Comparison of ENCODE assay signal across 13 mouse cellular contexts in the genomic region with DNA sequence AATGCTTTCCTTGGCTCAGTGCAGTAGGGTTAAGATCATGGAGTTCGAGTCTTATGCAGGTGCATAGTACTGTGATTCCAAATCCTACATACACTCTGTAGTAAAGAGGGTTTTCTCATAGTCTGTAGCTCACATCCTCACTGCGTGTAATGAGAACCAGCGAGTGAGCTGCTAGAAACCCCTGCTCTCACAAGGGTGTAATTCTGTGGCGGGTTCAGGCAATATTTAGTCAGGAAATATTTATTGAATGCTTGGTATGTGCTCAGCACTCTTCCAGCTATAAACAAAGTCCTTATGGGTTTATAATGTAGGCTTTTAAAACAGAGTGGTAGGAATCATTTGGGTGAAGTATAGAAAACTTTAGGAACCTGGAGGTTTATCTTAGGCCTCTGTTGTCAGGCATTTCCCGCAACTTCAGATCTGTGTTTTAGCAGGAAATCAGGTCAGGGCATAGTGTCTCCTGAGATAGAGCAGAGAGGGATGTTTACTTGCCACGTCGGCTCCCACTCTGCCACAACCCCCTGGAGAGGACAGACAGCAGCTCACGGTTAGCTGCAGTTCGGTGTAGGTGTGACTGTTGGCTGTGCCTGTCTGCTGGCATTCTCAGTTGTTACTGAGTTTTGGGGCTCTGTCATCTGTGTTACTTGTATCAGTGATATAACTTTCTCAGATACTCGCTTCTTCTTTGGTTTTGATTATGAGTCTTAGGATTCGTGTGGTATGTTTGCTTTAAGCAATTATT. TPM values are rescaled to one million over a fixed set of nuclear protein-coding genes. Genes with fewer than 3 reads are reported as not detected.
A peak's percentile ranks its signal among the peaks of the same experiment; 100 is the strongest.
DNase-seq lines count a peak whose midpoint lies in the region; ATAC-seq and TF ChIP-seq lines count a peak whose summit lies in the region.
"Had no signal": no experiment of that assay in that cellular context is flagged by ENCODE, and none has a peak within 500 bp of the region (broad histone marks: within the 10 kb centered on the region; RNA-seq: fewer than 3 reads in every experiment).

No protein-coding gene starts in this region.

- no peaks in the 10 kb centered on the region for H3K36me3 ChIP-seq in heart, embryonic 13.5 days
- no peaks in the 10 kb centered on the region for H3K36me3 ChIP-seq in lung, embryonic 14.5 days (ENCODE audit: insufficient read depth)
- H3K36me3 ChIP-seq in liver, postnatal 0 days (replicated peaks; ENCODE audit: insufficient read depth, low read length), result no peaks in the 10 kb centered on the region
- H3K36me3 ChIP-seq in midbrain, embryonic 16.5 days (ENCODE audit: control insufficient read depth, insufficient read depth, low read length), result no peaks in the 10 kb centered on the region

- H3K9ac ChIP-seq in heart, embryonic 13.5 days, result peak overlapping the region; percentile 66
- H3K9ac ChIP-seq in lung, embryonic 14.5 days, result no peak overlapping the region
- H3K9ac ChIP-seq in liver, postnatal 0 days (replicated peaks), result peak overlapping the region; percentile 4; the same call in 1 of the 2 replicates
- H3K9ac ChIP-seq in midbrain, embryonic 16.5 days (ENCODE audit: low read depth, low read length), result no peak overlapping the region
- H3K9ac ChIP-seq: liver, embryonic 14.5 days had no signal

- no peak overlapping the region for H3K4me3 ChIP-seq in heart, embryonic 13.5 days
- H3K4me3 ChIP-seq in lung, embryonic 14.5 days (ENCODE audit: low read depth, low read length), result no peak overlapping the region
- no peak overlapping the region for H3K4me3 ChIP-seq in embryonic fibroblast, embryonic 13.5 days (ENCODE audit: insufficient read depth, low read length)
- no peak overlapping the region for H3K4me3 ChIP-seq in liver, postnatal 0 days (ENCODE audit: low read depth, low read length)
- no peak overlapping the region for H3K4me3 ChIP-seq in midbrain, embryonic 16.5 days (ENCODE audit: low read depth, low read length)
- H3K4me3 ChIP-seq: erythroblast, embryonic 14.5 days had no signal

- H3K9me3 ChIP-seq in heart, embryonic 13.5 days, result no peaks in the 10 kb centered on the region
- no peaks in the 10 kb centered on the region for H3K9me3 ChIP-seq in lung, embryonic 14.5 days (ENCODE audit: low read depth, low read length)
- no peaks in the 10 kb centered on the region for H3K9me3 ChIP-seq in liver, postnatal 0 days (ENCODE audit: low read length)
- no peaks in the 10 kb centered on the region for H3K9me3 ChIP-seq in midbrain, embryonic 16.5 days (replicated peaks; ENCODE audit: control insufficient read depth, low read length, poor library complexity, severe bottlenecking)

- DNase-seq in heart, postnatal 36 days, result no peak
- peak; percentile 55 for DNase-seq in lung, embryonic 14.5 days
- DNase-seq in lung, postnatal 10 days, result no peak
- DNase-seq in liver, postnatal 0 days, result no peak
- DNase-seq in natural killer cell, adult 2 months (ENCODE audit: low spot score in 2 of 2), result no peak
- DNase-seq: adrenal gland, postnatal 36 days; cerebellum, adult 2 months; gastrocnemius, postnatal 36 days had no signal

- H3K27me3 ChIP-seq in heart, embryonic 13.5 days (replicated peaks), result no peaks in the 10 kb centered on the region
- no peaks in the 10 kb centered on the region for H3K27me3 ChIP-seq in lung, embryonic 14.5 days (ENCODE audit: insufficient read depth, low read length)
- no peaks in the 10 kb centered on the region for H3K27me3 ChIP-seq in liver, postnatal 0 days (ENCODE audit: insufficient read depth, low read length)
- H3K27me3 ChIP-seq in midbrain, embryonic 16.5 days (ENCODE audit: control insufficient read depth, insufficient read depth, low read depth, low read length), result no peaks in the 10 kb centered on the region

- 18% methylated on average over 11 of the region's 11 CpGs for WGBS in heart, embryonic 13.5 days
- 17% methylated on average over 11 of the region's 11 CpGs for WGBS in lung, embryonic 14.5 days
- 34% methylated on average over 11 of the region's 11 CpGs for WGBS in liver, postnatal 0 days (ENCODE audit: insufficient replicate concordance)
- WGBS in midbrain, embryonic 16.5 days, result 61% methylated on average over 11 of the region's 11 CpGs

- TF ChIP-seq POLR2A in embryonic fibroblast, embryonic 13.5 days (IDR thresholded peaks at IDR 0.05; ENCODE audit: low read depth, low read length), result no peak

- TF ChIP-seq EP300 in liver, postnatal 0 days (IDR thresholded peaks at IDR 0.05; ENCODE audit: low read depth), result no peak

- ATAC-seq in heart, embryonic 13.5 days (ENCODE audit: extremely low read depth, insufficient number of reproducible peaks, low FRiP score, low TSS enrichment), result no peak
- peak; percentile 69; the same call in 1 of the 2 replicates for ATAC-seq in lung, embryonic 14.5 days (ENCODE audit: insufficient read depth)
- ATAC-seq in liver, postnatal 0 days, result no peak
- no peak for ATAC-seq in midbrain, embryonic 16.5 days

- H3K27ac ChIP-seq in heart, embryonic 13.5 days (replicated peaks), result peak overlapping the region; percentile 72
- peak overlapping the region; percentile 76 for H3K27ac ChIP-seq in lung, embryonic 14.5 days (ENCODE audit: low read depth)
- H3K27ac ChIP-seq in embryonic fibroblast, embryonic 13.5 days (ENCODE audit: insufficient read depth, low read length), result peak overlapping the region; percentile 9; the same call in 1 of the 2 replicates
- peak overlapping the region; percentile 74 for H3K27ac ChIP-seq in liver, postnatal 0 days (ENCODE audit: low read depth)
- H3K27ac ChIP-seq in midbrain, embryonic 16.5 days (ENCODE audit: low read length), result no peak overlapping the region
- H3K27ac ChIP-seq: liver, embryonic 14.5 days had no signal

- peak overlapping the region; percentile 43 for H3K4me2 ChIP-seq in heart, embryonic 13.5 days
- peak overlapping the region; percentile 27 for H3K4me2 ChIP-seq in lung, embryonic 14.5 days
- H3K4me2 ChIP-seq in liver, postnatal 0 days (ENCODE audit: low read depth, low read length), result 0 out of 2 replicates have a peak overlapping the region, but pooled peaks have one; percentile 34
- no peak overlapping the region for H3K4me2 ChIP-seq in midbrain, embryonic 16.5 days (ENCODE audit: low read length)

- peaks cover 68% of the 10 kb centered on the region for H3K4me1 ChIP-seq in heart, embryonic 13.5 days
- peaks cover 25% of the 10 kb centered on the region for H3K4me1 ChIP-seq in lung, embryonic 14.5 days (ENCODE audit: insufficient read depth)
- peaks cover 3% of the 10 kb centered on the region for H3K4me1 ChIP-seq in embryonic fibroblast, embryonic 13.5 days (ENCODE audit: control insufficient read depth, insufficient read depth, low read length)
- peaks cover 17% of the 10 kb centered on the region for H3K4me1 ChIP-seq in liver, postnatal 0 days (ENCODE audit: insufficient read depth)
- H3K4me1 ChIP-seq in midbrain, embryonic 16.5 days (ENCODE audit: control insufficient read depth, insufficient read depth, low read length), result no peaks in the 10 kb centered on the region; the same call in 1 of the 2 replicates

- intact Hi-C loops in heart, postnatal 36 days (cut with DNase I), result no loop called here

- no peak for TF ChIP-seq CTCF in lung, embryonic 14.5 days (IDR thresholded peaks at IDR 0.05; ENCODE audit: low read depth)
- TF ChIP-seq CTCF in embryonic fibroblast, embryonic 13.5 days (IDR thresholded peaks at IDR 0.05; ENCODE audit: borderline replicate concordance, insufficient read depth, low read length), result no peak
- no peak for TF ChIP-seq CTCF in liver, postnatal 0 days (IDR thresholded peaks at IDR 0.05; ENCODE audit: low read depth)

RNA-seq across cellular contexts. Expression of a gene that starts 15.1 kb away (rescaled TPM):
- polyA plus RNA-seq in heart, embryonic 13.5 days (2015; fragmentation: Nextera tagmentation; extraction: Ambion mirVana), result 14.4 and 15.4 TPM in 2 replicates
- total RNA-seq in heart, postnatal 36 days (2021), result 1 to 10 TPM; 4.3 to 4.6 TPM
- polyA plus RNA-seq in lung, embryonic 14.5 days (2014; fragmentation: Nextera tagmentation; extraction: Ambion mirVana), result 51.4 and 55.3 TPM in 2 replicates
- 28.6 and 41.8 TPM in 2 replicates for polyA plus RNA-seq in embryonic fibroblast, embryonic 13.5 days (2011; ENCODE audit: insufficient read length, low read depth, missing spikeins)
- polyA plus RNA-seq in liver, postnatal 0 days (2015; fragmentation: Nextera tagmentation; extraction: Ambion mirVana), result 3.8 and 4.7 TPM in 2 replicates
- polyA plus RNA-seq in midbrain, embryonic 16.5 days (2015; fragmentation: Nextera tagmentation; extraction: Ambion mirVana), result 27.5 and 29.0 TPM in 2 replicates

Comparison
In these comparisons a context has a peak if more than half of its experiments do, and no peak if none do; other contexts are left out.
1. H3K9ac ChIP-seq: peak in heart, embryonic 13.5 days (single experiment) and liver, postnatal 0 days (single experiment); none in lung, embryonic 14.5 days (single experiment) and midbrain, embryonic 16.5 days (single experiment).